Mouse (Mus musculus) fat pad, adult 2 months (tissue): ENCODE data around the gene Serpinb1a.

Experiments
- DNase-seq: peaks from one replicate; pipeline ENCODE4 v3.0.0-alpha.2; 2011; ENCODE audit warnings: low read depth, low spot score; ENCODE audit errors: extremely low read depth

Gene Serpinb1a

DNA sequence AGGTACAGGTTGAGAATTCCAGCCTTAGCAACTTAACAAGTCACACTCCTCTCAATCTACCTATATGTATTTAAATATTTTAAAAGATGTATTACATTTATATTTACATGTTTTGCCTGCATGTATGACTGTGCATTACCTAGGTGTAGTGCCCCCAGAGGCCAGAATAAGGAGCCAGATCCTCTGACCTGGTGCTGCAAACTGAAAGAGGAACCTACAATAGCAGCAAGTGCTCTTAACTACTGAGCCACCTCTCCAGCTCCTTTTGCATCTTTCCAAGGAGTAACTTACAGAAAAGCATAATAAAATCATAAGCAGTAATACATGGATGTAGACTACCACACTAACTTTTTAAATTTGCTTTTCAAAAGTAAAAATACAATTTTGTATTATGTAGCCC, 50.1 kb downstream of the Serpinb1a start:
- DNase-seq: no peak

DNA sequence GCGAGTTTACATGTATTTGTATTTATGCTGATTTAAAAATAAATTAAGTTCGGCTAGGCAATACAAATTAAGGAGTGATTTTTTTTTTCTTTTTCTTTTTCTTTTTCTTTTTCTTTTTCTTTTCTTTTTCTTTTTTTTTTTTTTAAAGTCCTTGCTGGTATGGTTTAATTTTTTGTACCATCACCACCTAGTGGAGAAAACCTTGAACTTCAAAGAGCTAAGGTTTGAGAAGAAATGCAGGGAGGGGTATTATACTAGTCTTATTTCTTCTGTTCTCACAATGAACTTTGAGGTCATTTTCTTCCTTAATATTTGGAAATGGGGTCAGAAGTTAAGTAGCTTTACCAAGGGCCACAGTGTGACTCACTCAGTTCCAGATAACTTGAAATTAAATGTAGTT, 51.9 kb downstream of the Serpinb1a start:
- DNase-seq: no peak

GRCm38 (mm10) chr13:32797085-32797484, 53.9 kb downstream of the Serpinb1a start:
- DNase-seq: no peak

DNA sequence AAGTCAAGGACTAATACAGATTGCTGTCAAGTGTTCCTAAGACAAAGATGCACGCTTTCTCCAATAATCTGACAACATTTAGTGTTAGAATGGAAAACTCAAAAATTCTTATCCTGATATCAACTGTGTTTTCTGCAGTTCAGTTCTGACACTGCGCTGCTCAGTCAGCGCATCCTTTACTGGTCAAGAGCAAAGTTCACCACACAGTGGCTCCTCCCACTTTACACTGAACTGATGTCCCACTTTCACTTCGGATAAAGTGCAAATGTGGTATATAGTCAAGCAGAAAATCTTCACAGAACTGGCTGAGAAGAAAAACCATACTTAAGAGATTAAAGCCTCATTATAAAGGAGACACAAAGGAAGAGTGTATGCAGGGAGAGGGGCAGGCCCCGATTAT, 55.8 kb downstream of the Serpinb1a start:
- DNase-seq: no peak

GRCm38 (mm10) chr13:32794619-32795018, 56.4 kb downstream of the Serpinb1a start:
- DNase-seq: peak; percentile 69
